Mouse (Mus musculus) erythroblast, adult 5-6 weeks (primary cell): Measurements from ENCODE around the gene Spryd3. TPM values are rescaled to one million over a fixed set of nuclear protein-coding genes. Genes with fewer than 3 reads are reported as not detected.
A peak's percentile ranks its signal among the peaks of the same experiment; 100 is the strongest.

Experiments
- ATAC-seq: replicated peaks from 2 replicates; pipeline ENCODE4 v1.8.0; 2016; ENCODE audit warnings: moderate number of reproducible peaks, mild to moderate bottlenecking, moderate TSS enrichment, inconsistent platforms; ENCODE audit not compliant: poor library complexity, low FRiP score, severe bottlenecking
- total RNA-seq, 2 experiments: library from RNA; stranded (forward) in 1 of 2; stranded (reverse) in 1 of 2; fragments of 150-400 nt in 1 of 2; fragments of 200-764, 138-1000 nt in 1 of 2; gene quantifications; 2 replicates each; pipeline versions ENCODE4 v1.2.3 to v1.2.4; 2015 to 2017; ENCODE audit warnings: low replicate concordance in 2 of 2

Spryd3 gene
- total RNA-seq, 2 experiments from 2014 or later, result 2.1 TPM; not detected in 1

- no peak for ATAC-seq
Observed at GRCm38 (mm10) chr15:102149561-102149960, 13.5 kb upstream of the Spryd3 start.

GRCm38 (mm10) chr15:102147674-102148402, 11.8 kb upstream of the Spryd3 start:
- ATAC-seq, result no peak

GRCm38 (mm10) chr15:102146882-102147281, 10.8 kb upstream of the Spryd3 start:
- peak; percentile 58; the same call in 1 of the 2 replicates for ATAC-seq

GRCm38 (mm10) chr15:102146089-102146488, 10.1 kb upstream of the Spryd3 start:
- ATAC-seq, result no peak

DNA sequence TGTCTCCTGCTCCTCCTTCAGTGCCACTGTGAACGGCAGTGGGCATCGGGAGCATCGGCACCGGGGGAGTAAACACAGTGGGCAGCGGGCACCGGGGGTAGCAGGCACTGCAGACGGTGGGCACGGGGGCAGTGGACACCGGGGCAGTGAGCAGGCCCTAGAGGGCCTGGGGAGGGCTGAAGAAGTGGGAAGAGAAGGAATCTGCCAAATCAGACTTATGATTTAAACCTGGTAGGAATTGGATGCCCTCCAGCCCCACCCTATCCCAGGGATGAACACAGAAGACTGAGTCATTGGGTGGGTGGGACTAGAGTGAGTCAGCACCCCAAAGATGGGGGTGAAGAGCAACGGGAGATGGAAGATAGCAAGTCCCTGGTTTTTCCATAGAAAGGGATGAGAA, 9.3 kb upstream of the Spryd3 start:
- ATAC-seq, result no peak

DNA sequence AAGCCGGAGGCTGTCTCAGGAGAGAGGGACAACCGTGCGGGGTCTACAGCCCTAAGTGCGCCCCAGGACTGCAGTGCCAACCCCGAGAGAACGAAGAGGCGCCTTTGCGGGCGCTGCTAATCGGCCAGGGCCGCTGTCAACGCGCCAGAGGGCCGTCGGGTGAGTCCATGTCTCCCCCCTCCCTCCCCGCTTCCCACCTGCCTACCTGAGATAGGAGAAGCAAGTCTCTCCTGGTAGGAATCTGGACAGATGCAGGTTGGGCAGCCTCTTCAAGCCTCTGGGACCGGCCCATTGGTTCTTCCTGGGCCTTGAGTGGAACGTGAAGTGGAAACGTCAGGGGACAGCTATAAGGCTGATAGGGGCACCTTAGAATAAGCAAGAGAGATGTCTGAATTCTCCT, 8.7 kb upstream of the Spryd3 start:
- no peak for ATAC-seq

DNA sequence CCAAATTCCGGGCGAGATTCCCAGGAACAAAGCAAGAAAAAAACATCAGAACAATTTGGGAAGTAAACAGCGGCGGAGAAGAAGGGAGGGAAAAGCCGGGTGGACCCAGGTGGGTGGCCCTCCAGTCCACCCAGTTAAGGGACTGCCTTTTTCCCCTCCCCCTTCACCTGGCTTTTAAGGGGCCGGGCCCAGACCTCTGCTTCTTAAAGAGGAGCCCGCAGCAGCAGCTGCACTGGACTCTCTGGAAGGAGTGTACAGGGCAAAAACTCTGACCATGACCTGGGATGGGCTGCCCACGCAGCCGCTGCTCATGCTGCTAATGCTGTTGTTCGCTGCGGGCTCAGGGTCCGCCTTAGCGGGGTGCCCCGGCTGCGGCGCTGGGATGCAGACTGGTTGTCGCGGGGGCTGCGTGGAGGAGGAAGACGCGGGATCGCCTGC, 8.3 kb upstream of the Spryd3 start, which contains the start of gene Igfbp6:
Igfbp6 (plus strand) TSS at position 89 of the 438 bp plus-strand sequence.
- ATAC-seq, result no peak

- no peak for ATAC-seq
Observed at GRCm38 (mm10) chr15:102142914-102143912, 7.2 kb upstream of the Spryd3 start.

DNA sequence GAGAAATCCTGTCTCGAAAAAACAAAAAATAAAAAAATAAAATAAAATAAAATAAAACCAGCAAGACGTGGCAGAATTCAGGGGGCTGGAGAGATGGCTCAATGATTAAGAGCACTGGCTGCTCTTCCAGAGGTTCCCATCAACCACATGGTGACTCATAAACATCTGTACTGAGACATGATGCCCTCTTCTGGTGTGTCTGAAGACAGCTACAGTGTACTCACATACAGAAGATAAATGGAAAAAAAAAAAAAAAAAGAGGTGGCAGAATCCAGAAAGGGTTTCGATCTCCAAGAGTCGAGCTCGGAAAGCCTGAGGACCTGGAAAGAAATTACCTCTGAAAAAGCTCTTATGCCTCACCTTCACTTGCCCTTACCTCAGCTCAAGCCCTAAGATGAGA, 5.1 kb upstream of the Spryd3 start:
- no peak for ATAC-seq

- peak; percentile 8 for ATAC-seq
Observed at GRCm38 (mm10) chr15:102135522-102136128, 409 bp downstream of the Spryd3 start.

GRCm38 (mm10) chr15:102134709-102135108, 1.3 kb downstream of the Spryd3 start:
- ATAC-seq, result no peak

- no peak for ATAC-seq
Observed at GRCm38 (mm10) chr15:102133314-102133713, 2.7 kb downstream of the Spryd3 start.

GRCm38 (mm10) chr15:102126303-102126702, 9.7 kb downstream of the Spryd3 start:
- ATAC-seq, result no peak

GRCm38 (mm10) chr15:102120530-102120929, 15.5 kb downstream of the Spryd3 start:
- no peak for ATAC-seq

DNA sequence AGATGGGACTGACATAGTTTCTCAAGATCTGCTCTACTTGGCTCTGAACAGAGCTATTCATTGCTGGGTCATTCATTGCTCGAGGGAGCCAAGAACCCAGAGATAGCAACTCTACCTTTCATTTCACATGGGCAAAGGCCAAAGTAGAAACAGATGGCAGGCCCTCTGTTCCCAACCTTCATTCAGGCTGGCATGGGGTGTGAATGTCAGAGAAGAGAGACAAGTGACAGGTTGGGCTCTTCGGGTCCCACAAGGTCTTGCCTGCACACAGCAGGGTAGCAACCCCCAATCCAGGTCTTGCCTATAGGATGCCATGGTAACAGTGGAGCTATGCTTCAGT, 16.2 kb downstream of the Spryd3 start:
- no peak for ATAC-seq

- no peak for ATAC-seq
Observed at GRCm38 (mm10) chr15:102119121-102119830, 16.8 kb downstream of the Spryd3 start.

DNA sequence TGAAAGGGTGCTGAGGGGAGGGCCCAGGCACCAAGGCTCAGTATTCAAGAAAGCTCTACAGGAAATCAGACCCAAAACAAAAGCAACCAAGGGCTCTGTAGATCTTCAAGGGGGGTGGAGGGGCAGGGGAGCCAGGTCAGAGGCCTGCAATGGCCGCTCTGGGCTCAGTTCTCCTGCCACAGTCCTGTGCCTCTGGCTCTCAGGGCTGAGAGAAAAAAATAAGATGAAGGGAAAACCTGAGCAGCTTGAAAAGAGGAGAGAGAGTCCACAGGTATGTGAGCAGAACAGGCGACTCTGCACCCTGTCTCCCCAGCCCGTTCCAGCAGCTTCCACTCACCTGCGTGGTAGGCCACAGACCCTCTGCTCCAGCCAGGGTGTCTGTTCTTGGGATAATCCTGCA, 17.4 kb downstream of the Spryd3 start:
- no peak for ATAC-seq

DNA sequence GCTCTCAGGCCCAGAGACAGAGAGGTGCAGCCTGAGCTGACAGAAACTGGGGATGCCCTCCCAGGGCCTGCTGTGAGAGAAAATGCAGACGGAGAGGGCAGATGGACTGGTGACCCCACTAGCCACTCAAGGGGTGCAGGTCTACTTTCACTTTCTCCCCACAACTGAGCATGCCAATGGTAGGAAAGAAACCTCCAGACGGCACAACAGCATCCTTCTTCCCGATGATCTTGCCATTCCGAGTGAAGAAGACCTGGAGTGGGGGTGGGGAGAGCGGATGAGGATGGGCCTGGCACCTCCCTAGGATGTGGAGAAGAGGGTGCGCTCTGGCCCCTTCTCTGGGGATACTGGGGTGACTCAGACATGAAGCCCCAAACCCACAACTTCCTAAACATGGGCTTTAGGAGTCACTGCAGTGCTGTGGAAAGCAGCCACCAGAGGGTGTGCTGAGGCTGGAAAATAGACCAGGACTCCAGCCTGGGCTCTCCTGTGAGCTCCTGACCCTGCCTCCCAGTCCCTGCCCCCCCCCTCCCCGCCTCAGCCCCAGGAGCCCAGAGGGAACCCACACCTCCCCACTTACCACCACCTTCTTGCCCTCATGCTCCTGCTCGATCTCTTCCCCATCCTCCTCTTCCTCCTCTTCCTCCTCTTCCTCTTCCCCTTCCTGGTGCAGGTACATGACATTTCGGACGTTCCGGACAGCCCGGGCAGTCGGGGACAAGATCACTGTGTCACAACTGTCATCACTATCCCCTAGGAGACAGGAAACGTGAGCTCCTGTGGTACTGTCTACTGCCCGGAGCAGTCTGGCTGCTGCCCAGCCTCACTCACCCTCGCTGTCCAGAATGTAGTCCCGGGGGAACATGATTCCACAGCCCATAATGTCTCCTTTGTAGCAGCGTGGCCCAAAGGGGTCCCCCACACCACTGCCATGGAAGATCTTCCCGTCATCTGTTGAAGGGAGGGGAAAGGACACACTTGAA, 18.3 kb downstream of the Spryd3 start:
- ATAC-seq, result no peak
